Mouse (Mus musculus) megakaryocyte, embryonic 14.5 days (primary cell): ENCODE results near the gene Tbx10.

Experiments used
- FLI1 ChIP-seq: IDR thresholded peaks from 2 replicates; pipeline ENCODE4 v1.6.1; 2012; ENCODE audit warnings: low read length, inconsistent platforms, mixed read lengths
- GATA1 ChIP-seq: IDR thresholded peaks from 3 replicates; pipeline ENCODE4 v1.6.1; 2012; ENCODE audit warnings: mixed read lengths, low read length, inconsistent platforms, borderline replicate concordance

DNA sequence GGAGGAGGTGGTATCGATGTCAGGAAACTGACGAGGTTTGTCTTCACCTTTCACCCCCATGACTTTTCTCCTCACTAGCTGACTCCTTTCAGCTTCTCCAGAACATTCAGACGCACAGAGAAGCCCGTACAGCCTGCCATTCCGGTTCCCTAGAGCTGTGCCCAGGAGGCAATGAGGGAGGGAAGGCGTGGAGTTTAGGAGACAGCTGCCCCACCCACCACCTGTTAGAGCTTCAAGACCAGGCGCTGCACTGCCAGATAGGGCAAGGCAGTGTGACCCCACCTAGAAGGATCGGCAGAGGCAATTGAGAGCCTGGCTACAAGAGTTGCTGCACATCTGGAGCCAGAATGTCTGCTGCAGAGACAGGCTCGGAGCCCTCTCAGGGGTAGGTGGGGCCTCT, 20.3 kb upstream of the Tbx10 start, which contains the start of gene Aldh3b2:
- TF ChIP-seq GATA1 (no peak), FLI1 (no peak)
